Mouse (Mus musculus): ENCODE data around the gene Hsd3b7.

GRCm38 (mm10) chr7:127815116-127815665 is 14.8 kb downstream of the Hsd3b7 start:
- TF ChIP-seq POLR2A (IDR thresholded peaks at IDR 0.05; ENCODE audit: control insufficient read depth, extremely low read depth, insufficient read depth, low read length, poor library complexity) (no peak), CTCF (IDR thresholded peaks at IDR 0.05; ENCODE audit: borderline replicate concordance, control insufficient read depth, extremely low read depth, insufficient read depth, low read length, poor library complexity) (no peak)
